Mouse (Mus musculus) neural tube, embryonic 15.5 days (tissue): ENCODE measurements around the gene Gm49383. TPM values are rescaled to one million over a fixed set of nuclear protein-coding genes. Genes with fewer than 3 reads are reported as not detected.
"Not testable (repeated sequence)": the region's sequence is repeated elsewhere in the genome, so short reads cannot be mapped to it uniquely, and the experiment has no call there.

Experiments
- ATAC-seq: fragments of 200-750 bp; cut with Nextera tagmentation; 2 replicates; pipeline ENCODE4 v1.8.0; 2017; ENCODE audit warnings: mild to moderate bottlenecking, moderate TSS enrichment, moderate library complexity; ENCODE audit not compliant: low FRiP score
- H3K27ac ChIP-seq: fragments of 300-500 bp; sonication (generic); replicated peaks from 2 replicates; pipeline ENCODE4 v1.5.1; 2015; ENCODE audit warnings: mild to moderate bottlenecking, inconsistent platforms
- H3K27me3 ChIP-seq: fragments of 300-500 bp; sonication (generic); replicated peaks from 2 replicates; pipeline ENCODE4 v1.6.1; 2015; ENCODE audit warnings: inconsistent platforms
- H3K36me3 ChIP-seq: fragments of 300-500 bp; sonication (generic); 2 replicates; pipeline ENCODE4 v1.6.1; 2015; ENCODE audit warnings: inconsistent platforms
- H3K4me1 ChIP-seq: fragments of 300-500 bp; sonication (generic); 2 replicates; pipeline ENCODE4 v1.6.1; 2015; ENCODE audit warnings: inconsistent platforms
- H3K4me2 ChIP-seq: fragments of 300-500 bp; sonication (generic); 2 replicates; pipeline ENCODE4 v1.6.1; 2015; ENCODE audit warnings: inconsistent platforms, mild to moderate bottlenecking, moderate library complexity
- H3K4me3 ChIP-seq: fragments of 300-500 bp; sonication (generic); replicated peaks from 2 replicates; pipeline ENCODE4 v1.5.1; 2015; ENCODE audit warnings: mild to moderate bottlenecking, inconsistent platforms
- H3K9ac ChIP-seq: fragments of 300-500 bp; sonication (generic); replicated peaks from 2 replicates; pipeline ENCODE4 v1.6.1; 2015; ENCODE audit warnings: mild to moderate bottlenecking, inconsistent platforms
- H3K9me3 ChIP-seq: fragments of 300-500 bp; sonication (generic); replicated peaks from 2 replicates; pipeline ENCODE4 v1.6.1; 2016; ENCODE audit warnings: inconsistent platforms
- WGBS: fragments of 180-500 bp; shearing (Covaris S2); methylation state at CpG from one replicate; pipeline ENCODE4 v1.1.7; 2015; ENCODE audit warnings: mixed read lengths; 5-methylcytosine and 5-hydroxymethylcytosine counted together
- polyA plus RNA-seq: library from polyadenylated mRNA; unstranded; fragments of >200 nt; fragmentation: Nextera tagmentation; extraction: Ambion mirVana; gene quantifications from 2 replicates; pipeline ENCODE4 v1.2.1, GENCODE M21; 2015

The Gm49383 gene
- polyA plus RNA-seq, 1 experiment from 2014 or later, result 9.4 TPM

GRCm38 (mm10) chr12:69177526-69177925 lies 19.4 kb downstream of the Gm49383 start:
- Histone ChIP-seq H3K27me3 (no peaks in the 10 kb centered on the region), H3K4me2 (no peak overlapping the region), H3K4me1 (no peaks in the 10 kb centered on the region), H3K9ac (no peak overlapping the region), H3K9me3 (no peaks in the 10 kb centered on the region), H3K4me3 (no peak overlapping the region), H3K27ac (no peak overlapping the region), H3K36me3 (peaks cover 8% of the 10 kb centered on the region)
- 75% methylated on average over 3 of the region's 3 CpGs for WGBS
- ATAC-seq, result no peak

GRCm38 (mm10) chr12:69175975-69176374 lies 20.9 kb downstream of the Gm49383 start:
- no peak overlapping the region for H3K4me2 ChIP-seq
- 94% methylated on average over 3 of the region's 3 CpGs for WGBS

DNA sequence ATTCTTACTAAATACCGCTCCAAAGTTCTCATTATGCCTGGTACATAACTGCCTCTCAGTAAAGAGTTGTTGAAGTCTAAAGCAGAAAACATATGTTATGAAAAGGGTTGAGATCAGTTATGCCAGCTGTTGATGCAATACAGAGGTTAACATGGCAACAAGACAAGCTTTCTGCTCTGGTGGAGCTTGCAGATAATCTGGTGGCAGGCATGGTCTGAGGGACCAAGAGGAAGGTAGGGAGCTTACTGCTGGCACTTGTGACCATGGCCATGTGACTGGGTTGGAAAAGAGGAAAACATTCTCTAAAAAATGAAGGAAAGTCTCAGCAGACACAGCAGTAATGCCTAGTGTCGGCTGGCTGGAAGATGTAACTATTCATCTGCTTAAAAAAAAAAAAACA lies 25.6 kb downstream of the Gm49383 start:
- Histone ChIP-seq H3K9ac (no peak overlapping the region), H3K4me3 (no peak overlapping the region), H3K27ac (no peak overlapping the region), H3K36me3 (no peaks in the 10 kb centered on the region), H3K4me2 (no peak overlapping the region), H3K27me3 (no peaks in the 10 kb centered on the region), H3K9me3 (no peaks in the 10 kb centered on the region), H3K4me1 (peaks cover 11% of the 10 kb centered on the region)
- 94% methylated on average over 2 of the region's 2 CpGs for WGBS
- no peak for ATAC-seq

More at GRCm38 (mm10) chr12:69175975-69176374, 20.9 kb downstream of the Gm49383 start:
- Histone ChIP-seq H3K4me1 (no peaks in the 10 kb centered on the region), H3K27ac (no peak overlapping the region), H3K9me3 (no peaks in the 10 kb centered on the region), H3K9ac (no peak overlapping the region), H3K4me3 (no peak overlapping the region), H3K36me3 (no peaks in the 10 kb centered on the region), H3K27me3 (no peaks in the 10 kb centered on the region)
- ATAC-seq, result no peak

DNA sequence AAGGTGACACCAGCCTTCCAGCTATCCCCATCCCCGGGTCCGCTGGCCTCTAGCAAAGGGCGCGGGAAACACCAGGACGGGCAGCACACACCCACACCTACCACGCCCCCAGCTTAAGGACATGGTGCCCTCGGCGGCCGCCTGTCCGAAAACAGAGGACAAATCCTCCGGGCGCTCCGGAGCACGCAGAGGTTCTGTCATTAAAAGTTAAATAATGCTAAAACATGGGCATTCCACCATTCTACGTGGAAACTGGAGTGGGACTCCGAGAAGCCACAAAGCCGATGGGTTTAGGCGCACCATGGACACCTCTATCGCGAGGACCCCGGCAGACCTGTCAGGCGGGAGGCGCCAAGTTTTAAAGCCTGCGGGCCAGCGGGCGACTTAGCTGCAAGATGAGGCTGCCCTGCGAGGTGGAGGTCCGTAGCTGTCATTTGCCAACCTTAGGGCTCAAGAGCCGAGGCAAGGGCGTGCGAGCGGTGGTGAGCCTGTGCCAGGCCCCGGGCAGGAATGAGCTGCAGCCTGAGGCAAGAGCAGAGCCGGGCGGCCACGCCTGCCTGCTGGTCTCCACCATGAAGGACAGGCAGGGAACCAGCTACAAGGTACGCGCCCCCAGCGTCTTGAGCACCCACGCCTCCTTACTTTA lies 28.3 kb downstream of the Gm49383 start, which contains the start of gene Lrr1:
Lrr1 (plus strand) TSS at position 354 of the 646 bp plus-strand sequence.
- peak; percentile 94 for ATAC-seq

DNA sequence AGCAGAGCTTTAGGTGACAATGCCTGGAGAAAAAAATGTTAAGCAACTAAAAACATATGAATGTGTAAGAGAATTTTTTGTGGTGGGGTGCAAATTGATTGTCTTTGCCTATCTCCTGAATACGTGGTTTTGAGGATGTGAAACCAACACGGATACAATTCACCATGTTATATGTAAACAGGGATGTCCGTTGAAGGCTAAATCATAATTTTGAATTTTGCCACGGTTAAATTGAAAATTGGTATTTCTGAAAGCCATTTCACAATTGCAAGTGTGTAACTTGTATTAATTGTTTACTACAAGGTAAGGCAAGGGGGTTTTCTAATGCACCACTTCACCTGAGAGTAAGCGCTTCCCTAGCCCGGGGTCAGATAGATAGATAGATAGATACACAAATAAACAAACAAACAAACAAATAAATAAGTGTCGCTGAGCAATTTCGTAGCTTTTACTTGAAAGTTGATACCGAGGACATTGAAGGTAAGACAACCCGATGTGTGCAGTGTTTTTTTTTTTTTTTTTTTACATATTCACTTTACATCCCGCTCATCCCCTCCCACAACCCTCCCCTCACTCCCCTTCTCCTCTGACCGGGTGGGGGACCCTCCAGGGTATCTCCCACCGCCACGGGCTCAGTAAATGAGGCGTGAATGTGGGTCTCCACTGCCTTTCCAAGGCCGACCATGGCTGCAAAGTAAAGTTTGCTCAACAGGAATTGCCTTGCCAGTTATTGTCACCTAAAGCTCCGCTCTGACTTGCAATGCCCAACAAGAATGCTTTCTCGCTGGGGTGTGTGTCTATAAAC lies 29.0 kb downstream of the Gm49383 start:
- no peaks in the 10 kb centered on the region for H3K36me3 ChIP-seq
- WGBS, result 8% methylated on average over 18 of the region's 18 CpGs

More for the DNA sequence above, 28.3 kb downstream of the Gm49383 start, which contains the start of gene Lrr1:
- Histone ChIP-seq H3K9me3 (no peaks in the 10 kb centered on the region), H3K9ac (peak within 1 kb of the TSS; percentile 75), H3K27me3 (no peaks in the 10 kb centered on the region), H3K36me3 (no peaks in the 10 kb centered on the region), H3K4me2 (peak within 1 kb of the TSS; percentile 94), H3K27ac (peak within 1 kb of the TSS; percentile 81), H3K4me1 (peaks cover 11% of the 10 kb centered on the region), H3K4me3 (peak within 1 kb of the TSS; percentile 76)
- 0% methylated on average over 40 of the region's 40 CpGs for WGBS

GRCm38 (mm10) chr12:69166861-69167581 lies 29.9 kb downstream of the Gm49383 start:
- WGBS, result 77% methylated on average over 8 of the region's 8 CpGs
- not testable (repeated sequence) for H3K4me2 ChIP-seq, H3K36me3 ChIP-seq, ATAC-seq, H3K27ac ChIP-seq, H3K9me3 ChIP-seq, H3K4me3 ChIP-seq, H3K9ac ChIP-seq, H3K27me3 ChIP-seq
- peaks cover 11% of the 10 kb centered on the region for H3K4me1 ChIP-seq

More for the DNA sequence above, 29.0 kb downstream of the Gm49383 start:
- peaks cover 11% of the 10 kb centered on the region for H3K4me1 ChIP-seq
- peak; percentile 78 for ATAC-seq
- peak overlapping the region; percentile 94 for H3K4me2 ChIP-seq
- H3K27me3 ChIP-seq, result no peaks in the 10 kb centered on the region
- H3K9me3 ChIP-seq, result no peaks in the 10 kb centered on the region
- H3K4me3 ChIP-seq, result peak overlapping the region; percentile 76
- H3K27ac ChIP-seq, result peak overlapping the region; percentile 81
- H3K9ac ChIP-seq, result peak overlapping the region; percentile 75

- Histone ChIP-seq H3K9ac (no peak overlapping the region), H3K27me3 (no peaks in the 10 kb centered on the region), H3K9me3 (no peaks in the 10 kb centered on the region), H3K27ac (no peak overlapping the region), H3K4me3 (no peak overlapping the region), H3K4me1 (peaks cover 11% of the 10 kb centered on the region), H3K36me3 (no peaks in the 10 kb centered on the region), H3K4me2 (no peak overlapping the region)
- no peak for ATAC-seq
- WGBS, result 70% methylated on average over 3 of the region's 3 CpGs
Measured at GRCm38 (mm10) chr12:69164904-69165303, 32.0 kb downstream of the Gm49383 start.

GRCm38 (mm10) chr12:69163586-69163985 lies 33.3 kb downstream of the Gm49383 start:
- not testable (repeated sequence) for H3K27me3 ChIP-seq, ATAC-seq, H3K36me3 ChIP-seq, H3K4me3 ChIP-seq, H3K9ac ChIP-seq, H3K4me2 ChIP-seq, H3K4me1 ChIP-seq, H3K27ac ChIP-seq, H3K9me3 ChIP-seq
- WGBS, result 90% methylated on average over 4 of the region's 4 CpGs

- not testable (repeated sequence) for H3K9ac ChIP-seq, H3K4me2 ChIP-seq, H3K27ac ChIP-seq, H3K27me3 ChIP-seq, H3K4me3 ChIP-seq, H3K9me3 ChIP-seq, ATAC-seq
- Histone ChIP-seq H3K36me3 (peaks cover 16% of the 10 kb centered on the region), H3K4me1 (peaks cover 13% of the 10 kb centered on the region)
- WGBS, result 71% methylated on average over 2 of the region's 2 CpGs
Measured at GRCm38 (mm10) chr12:69160677-69161076, 36.2 kb downstream of the Gm49383 start.

DNA sequence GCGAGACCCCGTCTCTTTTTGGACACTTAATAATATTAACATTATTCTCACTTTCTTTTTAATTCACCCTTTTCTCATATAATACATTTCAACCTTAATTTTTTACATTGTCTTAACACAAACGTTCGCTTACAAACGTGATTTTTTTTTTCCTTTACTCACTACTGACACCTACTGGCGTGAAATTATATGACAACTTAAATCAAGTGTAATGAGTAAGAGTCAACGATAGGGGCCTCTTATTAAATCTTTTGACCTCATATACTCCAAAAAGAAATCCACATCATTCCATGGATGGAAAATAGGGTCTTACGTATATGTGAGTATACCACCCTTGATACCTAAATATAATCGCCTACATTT lies 37.3 kb downstream of the Gm49383 start:
- H3K4me2 ChIP-seq, result peak overlapping the region; percentile 39
- ATAC-seq, result peak; percentile 9; the same call in 1 of the 2 replicates

DNA sequence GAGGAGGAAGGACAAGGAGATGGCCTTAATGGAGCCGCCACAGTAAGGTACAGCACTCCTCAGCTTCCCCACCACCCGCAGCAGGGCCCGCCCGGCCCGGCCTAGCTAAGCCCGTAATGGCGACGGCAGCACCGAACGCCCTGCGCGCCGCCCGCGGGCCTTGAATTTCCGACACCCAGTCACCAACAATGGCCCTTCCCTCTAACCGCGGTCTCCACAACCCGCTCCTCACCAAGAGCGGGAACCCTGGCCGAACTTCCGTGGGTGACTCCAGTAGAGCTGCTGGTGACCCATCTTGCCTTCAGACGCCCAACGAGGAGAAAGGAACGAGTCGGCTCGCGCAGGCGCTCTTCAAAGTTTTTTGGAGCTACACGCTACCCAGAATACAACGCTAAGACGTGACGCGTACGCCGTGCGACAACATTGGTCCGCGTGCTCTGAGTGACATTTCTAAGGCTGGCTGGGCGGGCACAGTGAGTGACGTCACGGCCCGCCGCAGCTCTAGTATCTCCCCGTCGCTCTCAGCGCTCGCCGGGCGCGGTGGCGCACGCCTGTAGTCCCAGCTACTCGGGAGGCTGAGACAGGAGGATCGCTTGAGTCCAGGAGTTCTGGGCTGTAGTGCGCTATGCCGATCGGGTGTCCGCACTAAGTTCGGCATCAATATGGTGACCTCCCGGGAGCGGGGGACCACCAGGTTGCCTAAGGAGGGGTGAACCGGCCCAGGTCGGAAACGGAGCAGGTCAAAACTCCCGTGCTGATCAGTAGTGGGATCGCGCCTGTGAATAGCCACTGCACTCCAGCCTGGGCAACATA lies 37.9 kb downstream of the Gm49383 start, which contains the start of gene Rps29:
Rps29 (minus strand) TSS at position 422 of the 813 bp plus-strand sequence.
- peak within 1 kb of the TSS; percentile 69 for H3K4me3 ChIP-seq
- peak; percentile 99 for ATAC-seq
- H3K9ac ChIP-seq, result peak within 1 kb of the TSS; percentile 83
- peaks cover 16% of the 10 kb centered on the region for H3K36me3 ChIP-seq
- H3K4me1 ChIP-seq, result peaks cover 13% of the 10 kb centered on the region
- peak within 1 kb of the TSS; percentile 65 for H3K4me2 ChIP-seq
- WGBS, result under 1% methylated on average over 63 of the region's 68 CpGs
- H3K27me3 ChIP-seq, H3K9me3 ChIP-seq: not testable (repeated sequence)
- peak within 1 kb of the TSS; percentile 94 for H3K27ac ChIP-seq

More for the DNA sequence above, 37.3 kb downstream of the Gm49383 start:
- Histone ChIP-seq H3K36me3 (peaks cover 16% of the 10 kb centered on the region), H3K4me3 (peak overlapping the region; percentile 69; the same call in 1 of the 2 replicates), H3K9me3 (no peaks in the 10 kb centered on the region), H3K27ac (0 out of 2 replicates have a peak overlapping the region, but pooled peaks have one; percentile 58), H3K4me1 (peaks cover 13% of the 10 kb centered on the region), H3K9ac (no peak overlapping the region), H3K27me3 (no peaks in the 10 kb centered on the region)
- WGBS, result 4% methylated on average over 9 of the region's 9 CpGs
